Mouse (Mus musculus) spleen, adult 2 months (tissue): ENCODE results near the gene Mzt1.

Experiments
- CTCF ChIP-seq: fragments of 200-500 bp; IDR thresholded peaks from 2 replicates; pipeline ENCODE4 v1.5.1; 2011; ENCODE audit warnings: mild to moderate bottlenecking, inconsistent platforms; ENCODE audit not compliant: insufficient read depth, insufficient read length, insufficient replicate concordance; ENCODE audit errors: extremely low read depth
- POLR2A ChIP-seq: fragments of 200-500 bp; IDR thresholded peaks from 2 replicates; pipeline ENCODE4 v1.6.1; 2011; ENCODE audit warnings: low read depth, low read length, inconsistent platforms

GRCm38 (mm10) chr14:99032596-99032995 lies 13.3 kb downstream of the Mzt1 start:
- TF ChIP-seq POLR2A (no peak), CTCF (no peak)
